Mouse (Mus musculus) kidney, postnatal 4 days (tissue): ENCODE data around the gene Dock1.

Experiments
- DNase-seq, 2 experiments: peaks; one replicate each; pipeline ENCODE4 v3.0.0; 2021; ENCODE audit warnings: mixed read lengths in 2 of 2

Dock1 gene

DNA sequence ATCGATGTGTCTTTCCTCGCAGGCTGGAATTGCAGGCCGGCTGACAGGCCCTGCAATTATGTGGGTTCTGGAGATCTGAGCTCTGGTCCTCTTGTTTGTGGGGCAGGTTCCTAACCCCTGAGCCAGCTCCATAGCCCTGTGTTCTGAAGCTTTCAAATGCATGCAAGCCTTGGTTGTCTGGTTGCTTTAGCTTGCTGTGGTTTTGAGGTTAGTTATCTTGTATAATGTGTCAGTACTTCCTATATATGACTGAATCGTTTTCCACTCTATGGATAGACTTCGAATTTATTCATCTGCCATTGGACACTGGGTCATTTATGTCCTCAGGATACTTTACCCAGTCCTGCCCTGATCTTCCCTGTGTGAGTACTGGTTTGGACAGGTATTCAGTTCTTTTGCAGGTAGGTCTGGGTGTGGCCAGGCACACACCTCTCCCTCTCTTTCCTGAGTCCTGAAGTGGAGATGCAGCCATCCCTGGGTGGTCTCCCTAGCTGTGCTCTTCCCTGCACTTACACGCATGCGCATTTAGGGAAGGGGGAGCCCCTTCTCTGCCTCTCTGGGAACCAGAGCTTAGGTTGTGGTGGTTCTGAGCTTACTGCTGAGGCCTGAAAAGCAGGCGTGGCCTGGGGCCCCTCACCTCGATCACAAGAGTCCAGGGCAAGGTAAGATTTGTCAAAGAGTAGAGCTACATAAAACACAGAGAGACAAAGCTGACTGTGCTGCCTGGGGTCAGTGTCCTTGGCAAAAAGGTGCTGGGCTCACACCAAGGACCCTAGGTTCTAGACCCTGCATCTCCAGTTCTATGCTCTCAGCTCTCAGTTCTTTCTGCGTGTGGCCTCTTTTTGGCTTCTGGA lies 25.9 kb downstream of the Dock1 start:
- DNase-seq, result no peak

DNA sequence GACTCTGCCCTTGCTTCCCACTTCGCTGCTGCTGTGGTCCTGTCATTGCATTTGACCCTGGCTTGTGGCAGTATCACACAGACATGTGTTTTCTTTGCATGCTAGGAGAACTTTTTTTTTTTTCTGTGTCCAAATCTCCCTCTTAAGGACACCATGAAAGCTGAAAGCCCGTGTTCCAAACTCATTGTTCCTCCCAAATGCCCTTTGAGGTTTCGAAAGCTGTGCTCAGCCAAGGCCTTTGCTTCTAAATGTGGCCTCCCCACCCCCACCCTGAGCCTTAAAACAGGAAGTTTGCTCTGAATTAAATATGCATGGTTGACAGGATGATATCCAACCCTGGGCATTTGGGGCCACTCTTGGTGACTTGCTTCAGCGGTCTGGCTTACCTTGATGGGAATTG lies 27.0 kb downstream of the Dock1 start:
- no peak for DNase-seq

DNA sequence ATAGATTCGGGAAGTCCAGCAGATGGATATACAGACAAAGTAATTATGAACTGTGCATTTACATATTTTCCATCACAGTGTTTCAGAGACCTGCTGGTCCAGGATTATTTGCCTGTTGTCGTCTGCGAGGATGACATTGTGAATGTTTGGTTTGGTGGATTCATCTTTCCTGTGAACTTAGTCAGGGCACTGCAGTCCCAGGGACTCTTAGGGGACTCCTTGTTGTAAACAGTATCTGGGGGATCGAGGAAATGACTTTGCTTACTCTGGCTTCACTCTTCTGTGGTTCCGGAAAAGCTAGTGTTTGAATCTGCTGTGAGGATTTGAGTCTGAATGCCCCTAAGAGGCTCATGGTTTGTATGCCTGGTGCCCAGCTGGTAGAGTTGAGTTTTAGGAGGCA lies 27.8 kb downstream of the Dock1 start:
- DNase-seq, result no peak

DNA sequence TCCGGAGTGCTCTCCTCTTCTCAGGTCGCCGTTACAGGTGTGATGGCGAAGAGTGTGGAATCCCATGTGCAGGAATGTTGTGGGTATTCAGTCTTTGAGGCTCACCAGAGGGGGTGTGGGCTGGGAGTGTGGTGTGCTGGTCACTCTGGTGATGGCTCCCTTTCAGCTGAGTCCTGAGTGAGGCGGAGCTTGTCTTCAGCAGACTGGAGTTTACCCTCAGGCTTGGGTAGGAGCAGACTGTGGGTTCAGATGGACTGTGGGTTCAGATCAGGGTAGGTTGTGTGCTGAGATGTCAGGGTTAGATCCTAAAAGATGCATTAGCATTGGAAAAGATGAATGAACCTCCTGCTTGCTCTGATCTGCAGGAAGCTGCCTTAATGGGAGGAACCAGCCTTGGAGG lies 29.5 kb downstream of the Dock1 start:
- no peak for DNase-seq

DNA sequence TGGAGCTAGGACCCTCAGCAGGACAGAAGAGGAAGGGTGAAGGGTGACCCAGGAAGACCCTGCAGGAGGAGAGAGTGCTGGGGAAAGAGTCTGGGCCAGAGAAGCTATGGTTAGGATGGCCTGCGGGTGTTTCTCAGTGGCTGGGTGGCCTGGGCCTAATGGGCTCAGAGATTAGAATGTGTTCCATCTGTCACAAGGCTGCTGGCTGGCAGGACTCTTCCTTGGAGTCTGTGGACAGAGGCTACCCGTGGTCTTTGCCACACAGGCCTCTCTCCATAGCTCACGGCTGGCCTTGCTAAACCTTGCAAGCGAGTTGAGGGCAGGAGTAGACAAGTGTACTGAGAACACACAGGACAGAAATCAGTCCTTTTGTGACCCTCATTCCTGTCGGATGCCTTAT lies 32.0 kb downstream of the Dock1 start:
- no peak for DNase-seq

DNA sequence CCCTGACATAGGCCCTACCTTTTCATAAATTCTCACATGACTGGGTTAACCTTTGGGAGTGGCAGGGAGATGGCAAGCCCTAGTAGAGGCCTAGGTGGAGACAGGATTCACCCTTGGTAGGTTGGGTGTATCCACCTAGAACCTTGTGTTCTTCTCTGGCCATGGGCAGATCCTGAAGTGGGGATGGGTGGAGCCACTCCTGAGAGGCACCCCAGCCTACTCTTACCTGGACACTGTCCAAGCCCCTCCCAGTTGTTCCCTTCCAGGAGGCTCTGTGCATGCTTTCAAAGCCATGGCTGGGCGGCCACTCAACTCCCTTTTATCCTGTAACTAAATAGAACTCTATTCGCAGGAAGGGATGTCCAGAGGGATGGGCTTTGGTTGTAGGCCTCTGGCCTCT lies 33.2 kb downstream of the Dock1 start:
- peak; percentile 53 to 67 for DNase-seq

DNA sequence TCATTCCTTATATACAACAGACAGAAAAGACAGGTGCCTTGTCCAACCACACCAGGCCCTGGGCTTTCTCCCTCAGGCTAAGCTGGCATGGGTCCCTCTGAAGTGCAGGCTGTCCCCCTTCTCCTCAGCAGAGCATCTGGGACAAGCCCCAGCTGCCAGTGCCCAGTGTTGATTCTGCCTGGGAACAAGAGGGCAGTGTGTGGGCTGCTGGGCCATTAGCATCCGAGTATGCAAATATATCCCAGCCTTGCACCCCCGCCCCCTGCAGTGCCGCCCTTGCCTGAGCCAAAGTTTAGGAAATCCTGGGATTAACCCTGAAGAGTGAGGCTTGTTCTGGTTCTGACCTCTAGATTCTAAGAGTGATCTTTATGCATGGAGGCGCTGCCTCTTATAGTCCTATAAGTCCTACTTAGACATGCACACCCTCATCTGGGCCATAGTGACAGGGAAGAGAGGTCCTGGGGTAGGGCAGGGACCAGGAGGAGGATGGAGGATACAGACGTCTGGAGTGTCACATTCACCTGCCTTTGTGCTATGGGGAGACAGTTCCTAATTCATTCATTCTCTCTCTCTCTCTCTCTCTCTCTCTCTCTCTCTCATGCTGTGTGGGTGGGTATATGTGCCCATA lies 38.9 kb downstream of the Dock1 start:
- DNase-seq, result peak; percentile 39 to 48

DNA sequence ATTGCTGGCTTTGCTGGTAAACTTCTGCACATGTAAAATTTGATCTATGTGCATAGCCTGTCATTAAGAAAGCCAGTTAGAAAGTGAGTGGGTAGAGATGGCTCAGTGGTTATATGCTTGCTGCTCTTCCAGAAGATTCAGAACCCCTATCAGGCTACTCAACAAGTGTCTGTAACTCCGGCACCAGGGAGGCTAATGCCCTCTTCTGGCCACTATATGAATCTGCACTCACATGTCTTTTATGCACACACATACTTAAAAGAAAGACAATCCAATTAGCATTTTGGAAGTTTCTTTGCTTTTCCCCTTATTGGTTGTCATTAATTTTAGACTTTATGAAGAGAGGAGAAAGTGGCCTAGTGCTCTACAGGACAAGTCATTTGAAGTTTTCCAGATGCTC lies 41.1 kb downstream of the Dock1 start:
- DNase-seq, result no peak

DNA sequence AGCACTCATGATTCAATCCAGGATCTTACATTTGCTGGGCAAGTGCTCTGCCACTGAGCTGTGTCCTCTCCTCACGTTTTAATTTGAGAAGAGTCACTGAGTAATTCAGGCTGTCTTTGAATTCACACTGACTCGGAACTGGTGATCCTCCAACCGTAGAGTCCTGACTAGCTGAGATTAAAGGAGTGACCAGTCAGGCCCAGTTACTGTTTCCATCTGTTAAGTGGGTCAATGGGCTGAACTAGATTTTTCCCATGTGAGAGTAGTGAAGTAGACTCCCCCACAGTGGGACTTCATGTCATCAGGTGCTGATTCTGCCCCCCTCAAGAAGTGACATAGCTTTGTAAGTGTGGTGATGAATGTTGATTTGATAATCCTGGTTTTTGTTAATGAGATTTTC lies 49.0 kb downstream of the Dock1 start:
- no peak for DNase-seq

DNA sequence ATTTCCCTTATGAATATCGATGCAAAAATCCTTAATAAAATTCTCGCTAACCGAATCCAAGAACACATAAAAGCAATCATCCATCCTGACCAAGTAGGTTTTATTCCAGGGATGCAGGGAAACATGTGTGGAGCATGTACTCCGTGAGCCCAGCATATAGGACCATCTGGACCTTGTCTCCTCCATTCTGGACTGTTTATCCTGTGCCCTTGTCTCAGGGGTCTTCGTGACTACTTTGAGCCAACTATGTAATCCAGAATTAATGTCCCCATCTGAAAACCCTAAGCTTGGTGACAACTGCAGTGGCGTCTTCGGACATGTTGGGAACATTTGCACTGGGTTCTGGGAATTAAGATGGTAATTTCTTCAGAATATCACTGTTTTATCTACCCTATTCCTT lies 51.9 kb downstream of the Dock1 start:
- no peak for DNase-seq

DNA sequence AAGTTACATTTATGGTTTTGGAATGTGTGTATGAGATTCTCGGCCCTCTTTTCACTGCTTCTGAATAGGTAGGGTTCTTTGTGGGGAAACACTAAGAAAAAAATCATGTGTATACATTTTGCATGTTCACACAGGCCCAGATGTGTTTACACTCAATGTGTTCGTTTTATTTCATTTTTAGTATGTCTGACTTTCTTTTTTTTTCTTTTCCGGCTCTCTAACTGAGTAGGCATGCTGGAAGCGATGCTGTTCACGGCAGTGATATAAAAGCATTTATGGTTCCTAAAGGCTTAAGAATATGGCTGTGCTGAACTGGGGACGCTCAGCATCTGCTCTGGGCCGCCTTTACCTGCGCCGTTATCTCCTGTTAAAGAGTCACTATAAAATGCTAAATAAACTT lies 52.5 kb downstream of the Dock1 start:
- no peak for DNase-seq

DNA sequence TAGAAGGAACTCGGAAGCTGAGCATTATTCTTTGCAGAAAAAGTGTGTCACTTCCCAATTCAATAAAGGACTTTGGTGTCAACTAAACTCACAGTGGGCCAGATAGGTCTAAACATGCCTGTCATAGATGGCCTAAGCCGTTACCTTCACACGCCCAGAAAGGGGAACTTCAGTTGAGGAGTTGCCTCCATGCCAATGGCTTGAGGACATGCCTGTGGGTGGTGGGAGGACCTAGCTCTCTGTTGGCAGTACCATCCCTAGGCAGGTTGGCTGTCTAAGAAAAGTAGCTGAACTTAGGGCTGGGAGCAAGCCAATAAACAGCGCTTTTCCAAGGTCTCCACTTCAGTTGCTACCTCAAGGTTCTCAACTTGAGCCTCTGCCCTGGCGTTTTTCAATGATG lies 53.1 kb downstream of the Dock1 start:
- DNase-seq, result no peak

DNA sequence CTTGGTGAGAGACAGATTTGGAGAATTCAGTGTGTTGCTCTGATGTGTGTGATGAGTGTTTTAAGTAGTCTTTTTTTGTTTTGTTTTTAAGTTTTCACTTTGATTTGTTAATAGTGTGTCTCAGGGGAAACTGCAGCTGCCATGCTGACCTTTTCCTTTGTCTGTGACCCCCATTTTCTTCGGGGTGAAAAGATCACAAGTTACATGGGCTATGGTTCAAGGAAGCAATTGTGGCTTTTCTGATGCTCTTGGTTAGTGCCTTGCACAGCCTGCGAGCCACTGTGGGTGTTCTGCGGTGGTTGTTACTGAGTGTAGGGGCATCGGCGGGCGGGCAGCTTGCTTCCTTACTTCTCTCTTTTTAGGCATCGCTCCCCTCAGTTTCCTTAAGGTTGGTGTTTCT lies 54.4 kb downstream of the Dock1 start:
- no peak for DNase-seq

DNA sequence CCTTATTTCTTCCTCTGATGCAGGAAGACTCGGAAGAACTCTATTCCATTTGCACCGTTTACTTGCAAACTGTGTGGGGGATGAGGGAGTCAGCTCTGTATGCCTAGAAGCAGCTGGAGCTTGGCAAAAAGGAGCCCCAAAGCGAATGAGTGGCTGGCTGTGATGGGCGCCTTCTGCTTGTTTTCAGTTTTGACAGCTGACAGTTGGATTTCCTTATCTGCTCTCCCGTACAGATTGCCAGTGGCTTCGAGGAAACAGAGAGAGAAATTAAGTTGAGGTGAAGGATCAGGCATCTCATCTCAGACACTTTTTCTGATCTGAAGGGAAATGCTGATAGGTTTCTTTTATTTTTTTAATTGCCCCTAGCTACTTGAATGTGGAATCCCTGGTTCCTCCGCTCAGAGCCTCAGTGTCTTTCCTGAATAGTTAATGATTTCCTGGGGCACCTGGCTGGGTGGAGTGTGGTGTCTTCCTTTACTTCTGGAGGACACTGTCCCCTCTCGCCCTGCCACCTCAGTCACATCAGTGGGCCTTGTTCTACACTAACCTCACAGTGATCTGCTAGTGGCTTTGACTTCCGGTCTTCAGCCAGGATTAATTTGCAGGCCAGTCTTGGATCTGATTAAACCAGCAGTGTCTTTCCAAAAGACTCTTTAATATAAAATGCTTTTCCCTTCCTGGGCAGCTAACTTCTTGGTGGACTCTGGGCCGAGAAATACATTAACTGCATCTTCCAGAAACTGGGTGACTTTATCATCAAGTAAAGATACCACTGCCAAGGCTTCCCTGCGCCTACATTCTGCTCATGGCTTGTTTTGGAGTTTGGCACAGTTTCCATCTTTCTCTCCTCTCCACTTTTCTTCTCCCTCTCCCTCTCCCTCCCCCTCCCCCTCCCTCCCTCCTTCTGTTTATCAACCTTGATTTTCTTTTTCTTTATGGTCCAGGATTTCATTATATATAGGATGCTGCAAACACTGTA lies 55.4 kb downstream of the Dock1 start:
- peak; percentile 57 to 65 for DNase-seq

DNA sequence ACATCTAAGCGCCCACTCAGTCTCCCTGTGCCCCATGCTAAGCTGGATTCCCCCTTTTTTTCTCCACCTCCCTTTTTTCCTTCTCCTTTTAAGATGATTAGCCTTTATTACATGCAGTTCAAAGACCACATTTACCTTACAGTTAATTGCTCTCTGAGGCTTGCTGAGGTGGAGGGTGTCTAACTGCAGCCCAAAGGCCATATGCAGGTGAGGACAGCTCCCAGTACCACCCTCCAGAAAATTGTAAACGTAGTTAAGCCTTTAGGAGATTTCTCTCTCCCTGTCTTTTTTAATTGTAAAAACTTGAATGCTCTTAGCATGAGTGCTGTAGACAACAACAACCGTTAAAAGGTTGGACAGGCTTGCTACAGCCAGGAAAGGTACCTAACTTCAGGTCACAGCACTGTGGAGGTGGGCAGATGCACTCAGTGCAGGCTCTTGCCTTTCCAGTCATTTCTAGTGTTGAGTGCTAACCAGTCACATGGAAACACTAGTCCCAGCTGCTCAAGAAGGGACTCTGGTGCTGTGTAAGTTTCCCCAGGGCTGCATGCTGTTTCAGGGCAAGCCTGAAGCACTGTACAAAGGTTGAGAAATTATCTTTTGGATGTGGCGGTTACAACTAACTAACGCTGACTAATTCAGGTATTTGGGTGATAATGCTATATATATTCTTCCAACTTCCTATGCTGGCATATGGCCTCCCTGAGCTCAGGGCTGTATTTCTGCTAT lies 56.2 kb downstream of the Dock1 start:
- no peak for DNase-seq

DNA sequence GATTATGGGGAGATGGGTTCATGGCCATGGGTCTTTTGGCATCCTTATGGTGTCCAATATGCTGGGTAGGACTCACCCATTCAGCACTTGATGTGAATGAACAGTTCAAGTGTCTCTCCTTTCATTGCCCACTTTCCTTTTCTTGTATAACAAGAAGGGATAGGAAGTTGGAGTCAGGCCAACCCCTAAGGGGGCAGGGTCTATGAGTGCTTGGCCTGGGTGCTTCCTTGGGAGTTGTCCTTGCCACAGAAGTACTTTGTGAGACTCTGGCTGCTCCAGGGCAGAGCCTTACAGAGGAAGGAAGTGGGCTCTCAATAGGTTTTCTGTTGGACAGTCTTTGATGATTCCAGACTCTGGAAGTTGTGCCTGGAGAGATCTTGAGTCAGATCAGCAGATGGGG lies 58.9 kb downstream of the Dock1 start:
- DNase-seq, result no peak

DNA sequence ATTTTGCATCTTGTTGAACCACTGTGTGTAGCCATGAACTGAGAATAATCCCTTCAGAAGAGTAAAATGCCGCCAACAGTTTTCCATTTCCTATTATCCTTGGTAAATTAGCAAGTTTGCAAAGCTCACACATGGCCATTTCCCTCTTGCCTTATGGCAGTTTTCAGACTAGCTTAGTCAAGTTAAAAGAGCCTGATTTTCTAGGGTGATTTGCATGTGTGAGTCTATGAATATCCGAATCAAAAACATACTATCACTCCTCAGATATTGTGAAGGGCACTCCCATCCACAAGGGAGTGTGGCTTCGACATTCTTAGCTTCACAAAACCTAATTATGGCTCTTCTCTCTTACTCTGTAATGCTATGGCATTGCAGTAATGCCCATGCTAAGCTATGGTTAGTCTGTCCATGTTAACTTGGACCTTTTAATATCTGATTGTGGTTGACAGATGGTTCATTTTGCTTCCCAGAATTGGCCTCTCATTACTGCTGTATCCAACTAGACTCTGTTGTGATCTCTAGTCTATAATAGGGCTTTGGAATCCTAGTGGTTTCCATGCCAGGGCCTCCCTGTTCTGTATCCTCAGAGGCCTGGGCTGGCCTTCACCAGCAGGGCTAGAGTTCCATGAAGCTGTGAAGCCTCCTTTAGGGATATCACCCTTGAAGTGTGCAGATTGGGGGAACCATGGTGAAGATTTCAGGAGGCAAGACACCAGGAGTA lies 60.1 kb downstream of the Dock1 start:
- DNase-seq, result no peak

DNA sequence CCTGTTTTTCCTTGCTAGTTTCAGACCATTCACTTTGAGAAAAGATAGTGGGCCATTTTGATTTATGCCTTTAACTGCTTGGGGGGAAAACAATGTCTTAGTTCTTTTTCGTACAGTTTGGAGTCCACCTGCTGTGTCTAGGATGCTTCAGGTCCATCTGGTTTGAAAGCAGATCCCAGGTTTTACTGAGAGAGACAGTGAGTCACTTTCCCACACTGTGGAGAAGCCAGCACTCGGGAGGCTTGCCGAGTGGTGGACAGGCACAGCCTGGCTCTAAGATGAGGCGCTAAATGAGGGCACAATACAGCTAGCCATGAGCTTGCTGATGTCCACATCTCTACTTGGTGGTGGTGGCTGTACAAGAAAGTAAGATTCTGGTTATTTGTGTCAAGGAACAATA lies 76.6 kb downstream of the Dock1 start:
- DNase-seq, result no peak

DNA sequence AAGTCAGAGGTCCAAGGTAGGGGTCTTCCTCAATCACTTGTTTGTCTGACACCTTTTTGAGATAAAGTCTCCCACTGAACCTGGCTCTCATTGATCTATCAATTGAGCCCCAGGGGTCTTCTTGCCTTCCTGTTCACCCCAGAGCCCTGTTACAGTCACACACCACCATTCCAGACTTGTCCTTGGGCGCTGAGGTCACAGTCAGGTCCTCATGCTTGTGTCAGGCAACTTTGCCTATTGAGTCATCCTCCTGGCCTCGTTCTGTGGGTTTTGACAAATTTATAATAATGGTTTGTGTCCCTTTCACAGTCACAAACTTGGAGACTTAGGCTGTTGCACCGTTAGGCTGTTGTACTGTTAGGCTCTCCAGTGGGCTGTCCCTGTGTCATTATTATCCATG lies 77.9 kb downstream of the Dock1 start:
- DNase-seq, result no peak

DNA sequence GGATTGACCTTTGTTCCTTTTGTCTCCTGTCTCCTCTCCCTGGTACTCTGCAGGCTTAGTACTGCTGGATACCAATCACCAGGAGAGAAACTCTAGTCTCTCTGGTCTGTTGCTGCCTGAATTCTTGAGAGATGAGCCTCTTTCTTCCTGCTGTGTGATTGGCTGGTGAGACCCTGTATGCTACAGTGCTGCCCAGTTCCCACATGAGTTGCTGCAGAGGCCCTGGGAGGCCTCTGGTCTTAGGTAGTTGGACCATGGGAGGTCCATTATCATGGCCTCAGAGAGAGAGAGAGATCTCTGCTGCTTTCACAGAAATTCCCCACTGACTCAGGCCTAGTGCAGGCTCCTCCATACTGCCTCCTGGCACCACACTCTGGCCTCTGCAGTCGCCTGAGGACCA lies 79.2 kb downstream of the Dock1 start:
- DNase-seq, result no peak

DNA sequence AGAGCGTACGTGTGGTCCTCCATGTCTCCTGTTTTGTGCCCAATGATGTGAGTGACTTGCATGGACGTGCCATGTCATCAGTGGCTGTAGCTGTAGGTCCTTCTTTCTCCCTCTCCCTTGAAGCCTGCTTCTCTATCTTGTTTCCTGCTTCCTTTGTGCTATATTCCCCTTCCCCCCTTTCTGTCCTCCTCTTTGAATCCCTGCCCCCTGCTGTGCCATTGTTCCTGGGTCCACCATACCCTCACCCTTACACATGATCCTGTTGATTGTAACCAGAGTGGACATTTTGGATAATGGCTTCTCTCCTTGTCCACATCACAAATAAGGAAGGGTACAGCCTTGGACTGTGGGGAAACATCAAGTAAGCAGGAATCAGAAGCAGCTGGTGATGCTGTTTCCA lies 81.0 kb downstream of the Dock1 start:
- DNase-seq, result no peak

DNA sequence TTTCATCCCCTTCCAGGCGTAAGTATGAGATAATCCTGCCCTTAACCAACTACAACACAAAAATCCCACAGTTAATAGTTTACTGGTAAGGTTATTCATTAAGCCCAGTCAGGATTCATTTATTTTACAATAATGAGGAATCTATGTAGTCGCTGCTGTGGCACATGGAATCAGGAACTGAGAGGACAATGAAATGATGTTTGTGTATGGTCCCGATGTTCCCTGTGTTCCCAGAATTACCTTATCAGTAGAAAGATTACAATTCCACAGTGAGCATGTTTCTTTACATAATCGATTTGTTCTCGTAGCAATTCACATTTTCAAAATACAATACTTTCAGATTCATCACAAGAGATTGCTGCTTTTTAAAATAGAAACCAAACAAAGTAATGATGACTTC lies 83.0 kb downstream of the Dock1 start:
- no peak for DNase-seq
